In the genomic region with DNA sequence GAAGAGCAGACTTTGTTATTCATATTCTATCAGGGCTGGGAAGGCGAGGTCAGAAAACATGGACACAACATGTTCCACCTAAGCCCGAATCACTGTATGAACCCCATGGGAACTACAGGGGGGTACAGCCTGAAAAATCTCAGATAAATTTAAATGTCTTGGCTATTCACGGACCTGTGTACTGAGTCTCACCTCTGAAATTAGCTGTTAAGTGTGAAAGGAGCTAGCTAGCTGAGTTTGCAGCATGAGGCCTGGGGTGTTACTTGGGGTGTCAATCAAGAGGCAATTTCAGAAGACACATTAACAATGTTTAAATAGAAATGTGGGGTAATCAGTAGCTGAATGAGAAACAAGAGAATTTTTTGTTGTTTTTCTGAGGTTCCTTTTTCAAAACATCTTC, we compare ENCODE assay signal across 26 mouse cellular contexts.
"Had no signal": no experiment of that assay in that cellular context is flagged by ENCODE, and none has a peak within 500 bp of the region (broad histone marks: within the 10 kb centered on the region; RNA-seq: fewer than 3 reads in every experiment).

No protein-coding gene starts in this region.

- H3K4me1 ChIP-seq: heart, embryonic 10.5 days; hindbrain, embryonic 10.5 days; hindbrain, embryonic 12.5 days; intestine, embryonic 15.5 days; limb, embryonic 13.5 days; limb, embryonic 15.5 days; liver, embryonic 12.5 days had no signal

- H3K27ac ChIP-seq: gastrocnemius, adult 2 months; heart, embryonic 10.5 days; hindbrain, embryonic 10.5 days; hindbrain, embryonic 12.5 days; hindbrain, embryonic 14.5 days; intestine, embryonic 15.5 days; limb, embryonic 13.5 days; limb, embryonic 15.5 days; liver, embryonic 12.5 days; liver, embryonic 14.5 days had no signal

- H3K27me3 ChIP-seq: heart, embryonic 12.5 days; hindbrain, embryonic 12.5 days; intestine, embryonic 15.5 days; limb, embryonic 13.5 days; limb, embryonic 15.5 days; liver, embryonic 12.5 days had no signal

- H3K36me3 ChIP-seq: heart, embryonic 10.5 days; heart, embryonic 12.5 days; hindbrain, embryonic 10.5 days; hindbrain, embryonic 12.5 days; intestine, embryonic 15.5 days; limb, embryonic 13.5 days; limb, embryonic 15.5 days; liver, embryonic 12.5 days had no signal

- H3K4me3 ChIP-seq: gastrocnemius, adult 2 months; heart, embryonic 10.5 days; heart, embryonic 12.5 days; hindbrain, embryonic 10.5 days; hindbrain, embryonic 12.5 days; intestine, embryonic 15.5 days; limb, embryonic 13.5 days; limb, embryonic 15.5 days; liver, embryonic 12.5 days had no signal

- H3K9me3 ChIP-seq: heart, embryonic 10.5 days; heart, embryonic 12.5 days; hindbrain, embryonic 10.5 days; hindbrain, embryonic 12.5 days; intestine, embryonic 15.5 days; limb, embryonic 13.5 days; limb, embryonic 15.5 days; liver, embryonic 12.5 days had no signal

- DNase-seq: gastrocnemius, adult 2 months; gastrocnemius, postnatal 10 days; gastrocnemius, postnatal 25 days; heart, adult 18-20 months; heart, postnatal 10 days; heart, postnatal 4 days; kidney, adult 18-20 months; kidney, adult 8-10 months; kidney, postnatal 10 days; kidney, postnatal 36 days; layer of hippocampus, adult 9-11 months; layer of hippocampus, postnatal 36 days; left cerebral cortex, postnatal 4 days had no signal

- H3K4me2 ChIP-seq: heart, embryonic 12.5 days; hindbrain, embryonic 12.5 days; hindbrain, embryonic 14.5 days; intestine, embryonic 15.5 days; limb, embryonic 13.5 days; limb, embryonic 15.5 days; liver, embryonic 12.5 days had no signal

- ATAC-seq: hindbrain, embryonic 16.5 days; inflammation-experienced regulatory T-cells, adult 6 months; intestine, embryonic 15.5 days; intestine, postnatal 0 days; liver, embryonic 12.5 days had no signal

- H3K9ac ChIP-seq: heart, embryonic 12.5 days; hindbrain, embryonic 12.5 days; hindbrain, embryonic 14.5 days; intestine, embryonic 15.5 days; limb, embryonic 13.5 days; limb, embryonic 15.5 days; liver, embryonic 12.5 days; liver, embryonic 14.5 days had no signal
